Mouse (Mus musculus) monocyte, adult 2 months (primary cell): ENCODE data around the gene Ucn.

ENCODE experiments used
- DNase-seq, 2 experiments: peaks; one replicate each; pipeline ENCODE4 v3.0.0; 2022; ENCODE audit warnings: low spot score in 2 of 2, low read depth in 1 of 2

Gene Ucn

DNA sequence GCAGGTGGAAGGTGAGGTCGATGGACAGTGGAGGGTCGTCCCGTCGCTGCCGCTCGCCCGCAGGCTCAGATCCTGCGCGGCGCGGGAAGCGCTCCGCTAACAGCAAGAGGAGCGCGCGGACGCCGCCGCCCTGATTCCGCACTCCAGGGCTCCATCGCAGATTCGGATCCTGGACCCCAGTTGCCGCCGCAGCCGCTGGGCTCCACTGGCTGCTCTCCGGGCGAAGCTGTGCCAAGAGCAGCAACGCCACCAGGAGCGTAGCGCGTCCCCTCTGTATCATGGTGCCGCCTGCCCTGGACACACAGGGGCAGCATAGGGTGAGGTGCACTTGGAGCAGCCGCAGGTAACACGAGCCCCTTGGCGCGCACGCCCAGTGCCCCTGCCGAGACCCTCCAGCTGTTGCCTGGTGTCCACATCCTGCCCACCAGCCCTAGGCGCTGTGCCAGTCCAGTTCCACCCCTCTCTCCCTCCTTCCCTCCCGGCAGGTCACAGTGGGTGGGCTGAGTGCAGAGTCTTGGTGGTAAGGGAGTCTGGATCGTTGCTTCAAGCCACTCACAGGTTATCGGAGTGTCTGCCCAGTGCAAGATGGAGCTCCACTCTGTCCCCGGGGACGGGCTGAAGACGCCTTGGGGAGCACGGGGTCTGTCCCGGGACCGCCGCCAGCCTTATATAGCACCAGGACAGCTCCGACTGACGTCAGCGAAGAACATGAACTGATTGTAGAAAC, at the start of gene Ucn:
Gene Ucn (minus strand): TSS at position 589 of the 727 bp plus-strand sequence.
- DNase-seq: no peak

DNA sequence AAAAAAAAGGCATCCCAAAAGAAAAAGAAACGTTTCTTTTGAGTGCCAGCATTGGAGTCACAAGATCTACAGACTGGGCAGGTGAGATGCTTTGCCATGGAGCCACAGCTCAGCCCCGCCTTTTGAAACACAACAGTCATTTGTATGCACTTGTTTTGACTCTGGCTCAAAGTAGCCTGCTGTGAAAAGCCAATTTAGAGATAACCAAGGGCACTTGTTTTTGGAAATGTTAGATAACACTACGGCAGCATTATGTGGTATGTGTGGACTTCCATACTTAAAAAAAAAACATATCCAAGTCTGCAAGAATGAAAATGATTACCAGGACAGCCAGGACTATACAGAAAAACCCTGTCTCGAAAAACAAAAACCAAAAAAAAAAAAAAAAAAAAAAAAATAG, 45.0 kb upstream of the Ucn start:
- DNase-seq: no peak

- DNase-seq: no peak
Measured at GRCm38 (mm10) chr5:31181183-31181770, 42.6 kb upstream of the Ucn start.

GRCm38 (mm10) chr5:31179766-31180630, 41.4 kb upstream of the Ucn start, which contains the start of the genes Gm29609 and Gtf3c2:
Gene Gm29609, minus strand, starts transcription at chr5:31179911.
Gene Gtf3c2, minus strand, starts transcription at chr5:31180144.
- DNase-seq: peak; percentile 75 to 92

DNA sequence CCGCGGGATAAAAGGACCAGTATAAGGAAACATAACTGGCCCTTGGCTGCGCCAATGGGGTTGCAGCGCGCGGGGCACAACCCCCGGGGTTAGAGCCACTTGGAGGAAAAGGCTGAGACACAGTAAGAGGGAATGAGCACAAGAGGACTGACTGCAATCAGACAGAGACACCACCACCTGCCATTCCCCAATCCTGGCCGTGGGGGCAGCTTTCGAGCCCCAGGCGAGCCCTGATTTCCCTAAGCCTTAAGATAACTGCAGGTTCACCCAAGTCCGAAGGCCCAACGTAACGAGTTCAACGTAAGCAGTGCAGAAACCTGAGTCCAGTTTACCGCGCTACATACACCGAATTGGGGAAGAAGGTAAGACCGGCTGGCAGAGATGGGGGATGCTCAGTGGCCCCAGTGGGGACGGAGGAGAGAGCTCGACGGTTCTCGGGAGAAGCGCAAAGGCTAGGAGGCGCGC, 40.7 kb upstream of the Ucn start:
- DNase-seq: peak in 1 of 2 experiments; percentile 27

- no peak for DNase-seq
Measured at GRCm38 (mm10) chr5:31168630-31169029, 30.0 kb upstream of the Ucn start.

- DNase-seq: no peak
Measured at GRCm38 (mm10) chr5:31164878-31165277, 26.2 kb upstream of the Ucn start.

DNA sequence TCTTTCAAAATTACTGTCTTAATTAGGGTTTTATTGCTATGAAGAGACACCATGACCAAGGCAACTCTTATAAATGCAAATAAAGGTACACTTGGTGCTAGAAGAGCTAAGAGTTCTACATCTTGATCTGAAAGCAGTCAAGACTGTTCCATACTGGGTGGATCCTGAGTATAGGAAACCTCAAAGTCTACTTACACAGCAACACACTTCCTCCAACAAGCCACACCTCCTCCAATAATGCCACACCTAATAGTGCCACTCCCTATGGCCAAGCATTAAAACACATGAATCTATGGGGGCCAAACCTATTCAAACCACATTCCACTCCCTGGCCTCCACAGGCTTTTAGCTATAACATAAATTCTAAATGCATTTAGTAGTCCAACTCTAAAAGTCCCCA, 23.8 kb upstream of the Ucn start:
- DNase-seq: no peak

GRCm38 (mm10) chr5:31154152-31154553, 15.5 kb upstream of the Ucn start, which contains the start of gene Mpv17:
Gene Mpv17, minus strand, starts transcription at chr5:31154251.
- peak in 1 of 2 experiments; percentile 27 for DNase-seq

DNA sequence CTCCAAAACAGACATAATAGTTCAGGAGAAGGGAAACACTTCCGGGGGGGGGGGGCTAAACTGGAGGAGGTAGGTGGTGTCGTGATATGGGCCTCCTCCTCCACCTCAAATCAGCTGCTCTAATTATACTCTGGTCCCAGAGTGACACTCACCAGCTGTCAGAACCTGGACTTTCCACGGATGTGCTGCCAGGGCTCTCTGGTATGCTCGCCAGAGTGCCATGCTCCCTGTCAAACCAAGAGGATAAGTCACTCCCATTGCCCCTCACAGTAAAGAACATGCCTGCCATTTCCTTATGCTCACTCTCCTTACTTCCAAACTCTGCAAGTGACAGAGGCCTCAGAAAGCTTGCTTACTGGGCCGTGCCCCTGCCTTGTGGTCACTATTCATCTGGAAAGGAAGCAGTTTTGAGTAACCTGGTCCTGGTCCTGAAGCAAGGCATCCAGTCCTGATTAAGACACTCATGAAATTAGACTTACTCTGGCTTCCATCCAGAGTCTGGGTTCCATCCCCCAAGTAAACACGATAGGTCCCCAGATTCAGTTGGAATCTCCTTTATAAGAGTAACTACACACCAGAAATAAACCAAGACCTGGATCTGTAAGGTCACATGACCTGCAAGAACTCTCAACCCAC, 15.0 kb upstream of the Ucn start:
- DNase-seq: no peak

DNA sequence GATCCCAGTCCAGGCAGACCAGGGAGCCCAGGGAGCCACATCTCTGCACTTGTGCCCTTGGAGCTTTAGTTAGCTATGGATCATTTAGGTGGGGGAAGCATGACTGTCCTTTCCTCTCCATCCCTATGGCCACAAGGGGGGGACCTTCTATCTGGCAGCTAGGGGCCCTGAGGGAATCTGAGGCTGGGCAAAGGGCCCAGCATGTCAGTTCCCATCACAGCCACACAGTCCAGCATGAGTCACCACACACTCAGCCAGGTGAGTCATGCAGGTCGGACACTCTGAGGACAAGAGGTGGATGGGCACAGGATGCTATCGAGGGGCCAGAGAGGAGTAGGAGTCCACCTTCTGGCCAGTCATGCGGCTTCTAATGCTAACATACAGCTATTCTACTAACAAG, 13.1 kb upstream of the Ucn start:
- DNase-seq: no peak

- DNase-seq: no peak
Measured at GRCm38 (mm10) chr5:31149781-31150180, 11.2 kb upstream of the Ucn start.

GRCm38 (mm10) chr5:31138968-31139425, 368 bp upstream of the Ucn start:
- no peak for DNase-seq

DNA sequence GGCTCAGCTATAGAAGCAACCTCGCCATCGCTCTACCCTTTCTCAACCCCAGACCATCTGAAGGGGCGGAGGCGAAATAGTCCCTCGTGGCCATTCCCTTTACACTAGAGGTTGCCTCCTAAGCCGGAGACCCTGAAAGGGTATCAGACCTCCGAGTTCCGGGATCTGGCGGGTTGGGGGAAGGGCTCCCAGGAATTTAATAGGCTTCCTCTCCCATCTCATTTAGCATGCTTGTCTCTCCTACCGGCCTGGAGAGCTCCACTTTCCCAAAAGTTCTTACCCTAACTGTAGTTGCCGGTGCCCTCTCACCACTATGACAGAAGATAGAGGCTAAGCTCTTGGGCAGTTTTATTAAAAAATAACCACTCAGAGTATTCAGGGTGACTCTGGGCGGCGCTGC, 971 bp downstream of the Ucn start:
- DNase-seq: no peak

DNA sequence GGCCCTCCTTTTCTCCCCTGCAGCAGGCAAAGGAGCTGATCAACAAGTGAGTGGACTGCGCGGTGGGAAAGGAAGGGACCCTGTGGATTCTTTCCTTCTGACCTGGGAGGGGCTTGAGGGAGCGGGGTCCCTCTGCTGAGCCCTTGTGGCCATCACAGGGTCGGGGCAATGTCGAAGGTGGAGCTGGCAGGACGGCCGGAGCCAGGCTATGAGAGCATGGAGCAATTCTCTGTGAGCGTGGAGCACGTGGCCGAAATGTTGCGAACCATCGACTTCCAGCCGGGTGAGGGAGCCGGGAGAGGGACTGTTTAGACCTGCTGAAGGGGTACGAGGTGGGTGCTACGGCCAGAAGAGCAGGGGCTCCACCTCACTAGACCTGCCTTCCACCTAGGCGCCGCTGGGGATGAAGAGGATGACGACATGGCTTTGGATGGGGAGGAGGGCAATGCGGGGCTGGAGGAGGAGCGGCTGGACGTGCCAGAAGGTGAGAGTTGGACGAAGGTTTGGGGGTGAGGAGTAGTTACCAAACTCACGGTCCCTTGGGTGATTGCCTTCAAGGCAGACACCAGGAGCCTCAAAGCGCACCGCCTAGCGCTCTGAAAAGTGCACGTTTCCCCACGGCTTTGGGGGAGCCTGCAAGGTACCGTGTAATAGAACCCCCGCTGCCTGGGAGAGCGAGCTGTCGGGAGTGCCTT, 1.8 kb downstream of the Ucn start:
- no peak for DNase-seq

DNA sequence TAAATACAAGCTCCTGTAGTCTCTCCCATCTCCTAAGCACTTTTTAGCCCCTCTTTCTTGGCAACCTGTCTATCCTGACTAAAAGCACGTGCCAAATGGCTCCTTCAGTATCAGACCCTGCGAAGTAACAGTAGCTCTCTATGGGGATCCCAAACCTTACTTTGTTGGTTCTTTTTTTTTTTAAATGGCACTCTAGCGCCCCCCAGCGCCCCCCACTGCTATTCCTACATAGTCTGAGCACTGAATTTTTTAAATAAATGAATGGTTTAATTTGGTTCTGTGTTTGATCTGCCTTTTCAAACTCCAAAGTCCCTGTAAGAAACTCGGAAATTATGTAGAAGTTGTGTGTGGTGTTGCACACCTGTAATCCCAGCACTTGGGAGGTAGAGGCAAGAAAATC, 12.6 kb downstream of the Ucn start:
- no peak for DNase-seq

DNA sequence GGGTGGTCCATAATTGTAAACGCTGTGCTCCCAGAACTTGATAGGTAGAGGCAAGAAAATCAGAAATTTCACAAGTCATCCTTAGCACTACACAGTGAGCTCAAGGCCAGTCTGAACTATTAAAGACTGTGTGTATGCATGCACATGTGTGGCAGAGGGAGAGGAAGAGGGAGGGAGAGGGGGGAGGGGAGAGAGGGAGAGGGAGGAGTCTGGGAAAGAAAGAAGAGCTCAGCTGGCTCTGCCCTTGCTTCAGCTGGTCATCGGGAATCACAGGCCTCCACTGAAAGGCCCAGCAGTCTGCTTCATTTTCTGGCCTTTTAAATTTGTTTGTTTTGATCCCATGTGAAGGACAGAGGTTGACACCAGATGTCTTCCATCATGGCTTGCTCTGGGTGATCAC, 15.1 kb downstream of the Ucn start:
- DNase-seq: no peak

GRCm38 (mm10) chr5:31121111-31121510, 17.5 kb downstream of the Ucn start:
- no peak for DNase-seq

DNA sequence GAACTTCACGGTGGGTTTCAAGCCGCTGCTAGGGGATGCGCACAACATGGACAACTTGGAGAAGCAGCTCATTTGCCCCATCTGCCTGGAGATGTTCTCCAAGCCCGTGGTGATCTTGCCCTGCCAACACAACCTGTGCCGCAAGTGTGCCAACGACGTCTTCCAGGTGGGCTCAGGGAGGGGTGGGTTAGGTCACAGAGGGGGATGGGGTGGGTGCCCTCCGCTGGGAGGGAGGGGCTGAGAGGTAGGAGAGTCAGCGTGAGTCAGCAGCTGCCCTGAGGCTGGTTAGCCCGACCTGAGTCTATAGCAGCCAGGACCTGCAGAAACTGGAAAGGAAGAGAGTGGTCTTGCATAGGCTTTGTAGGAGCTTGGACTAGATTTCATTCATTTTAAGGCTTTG, 21.7 kb downstream of the Ucn start:
- DNase-seq: no peak

GRCm38 (mm10) chr5:31116354-31116753, 22.3 kb downstream of the Ucn start, which contains the start of gene Trim54:
Gene Trim54, plus strand, starts transcription at chr5:31116712.
- DNase-seq: no peak
